Mouse (Mus musculus): ENCODE data around the gene Rps3a1. TPM values are rescaled to one million over a fixed set of nuclear protein-coding genes. Genes with fewer than 3 reads are reported as not detected.

Gene Rps3a1
- polyA plus RNA-seq, 1 experiment from 2014 or later, result 883 TPM

Other genes with a start within 250 kb of the Rps3a1 start
- gene Sh3d19, start 171.6 kb downstream of the Rps3a1 start, polyA plus RNA-seq (2014; fragmentation: Nextera tagmentation; extraction: Ambion mirVana), result 15.2 and 17.6 TPM in 2 replicates
- gene Prss48, start 140.2 kb downstream of the Rps3a1 start, polyA plus RNA-seq (2014; fragmentation: Nextera tagmentation; extraction: Ambion mirVana), result not detected in 2 replicates
- 3.8 and 4.2 TPM in 2 replicates for gene Lrba, start 82.0 kb upstream of the Rps3a1 start, polyA plus RNA-seq (2014; fragmentation: Nextera tagmentation; extraction: Ambion mirVana)